Mouse (Mus musculus) brown adipose tissue, adult 24 weeks (tissue): ENCODE data around the gene Nsmce3. TPM values are rescaled to one million over a fixed set of nuclear protein-coding genes. Genes with fewer than 3 reads are reported as not detected.

ENCODE experiments used
- H3K27ac ChIP-seq: fragments of 200-500 bp; replicated peaks from 2 replicates; pipeline ENCODE4 v1.5.1; 2012; ENCODE audit warnings: low read depth, mild to moderate bottlenecking, low read length
- H3K4me1 ChIP-seq: fragments of 200-500 bp; 2 replicates; pipeline ENCODE4 v1.6.1; 2012; ENCODE audit warnings: low read length, mixed read lengths; ENCODE audit not compliant: control insufficient read depth, insufficient read depth, insufficient read length
- H3K4me3 ChIP-seq: fragments of 200-500 bp; 2 replicates; pipeline ENCODE4 v1.5.1; 2012; ENCODE audit warnings: low read depth, mild to moderate bottlenecking, low read length, moderate library complexity; ENCODE audit not compliant: insufficient read depth
- polyA plus RNA-seq: library from polyadenylated mRNA; stranded (reverse); fragments of >200 nt; gene quantifications from 2 replicates; pipeline ENCODE4 v1.2.4, GENCODE M21; 2012; ENCODE audit not compliant: missing spikeins, insufficient read depth, insufficient read length

Gene Nsmce3
- polyA plus RNA-seq, 1 experiment, result 2.9 TPM

DNA sequence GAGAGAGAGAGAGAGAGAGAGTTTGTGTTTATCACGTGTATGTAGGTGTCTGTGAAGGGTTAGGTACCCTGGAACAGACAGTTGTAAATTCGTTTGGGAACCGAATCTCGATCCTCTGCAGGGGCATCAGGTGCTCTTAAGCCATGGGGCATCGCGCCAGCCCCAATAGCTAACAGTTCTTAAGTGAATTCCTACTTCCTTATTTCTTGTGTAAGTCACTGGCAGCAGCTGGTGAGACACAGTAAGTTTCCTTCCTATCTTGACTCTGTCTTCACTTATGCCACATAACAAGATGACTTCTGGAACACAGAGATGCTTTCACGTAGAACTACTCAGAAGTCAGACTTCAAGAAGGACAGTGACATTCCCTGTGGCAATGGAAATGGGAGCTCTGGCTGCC, 8.6 kb upstream of the Nsmce3 start:
- Histone ChIP-seq H3K27ac (no peak overlapping the region), H3K4me3 (no peak overlapping the region), H3K4me1 (no peaks in the 10 kb centered on the region)

DNA sequence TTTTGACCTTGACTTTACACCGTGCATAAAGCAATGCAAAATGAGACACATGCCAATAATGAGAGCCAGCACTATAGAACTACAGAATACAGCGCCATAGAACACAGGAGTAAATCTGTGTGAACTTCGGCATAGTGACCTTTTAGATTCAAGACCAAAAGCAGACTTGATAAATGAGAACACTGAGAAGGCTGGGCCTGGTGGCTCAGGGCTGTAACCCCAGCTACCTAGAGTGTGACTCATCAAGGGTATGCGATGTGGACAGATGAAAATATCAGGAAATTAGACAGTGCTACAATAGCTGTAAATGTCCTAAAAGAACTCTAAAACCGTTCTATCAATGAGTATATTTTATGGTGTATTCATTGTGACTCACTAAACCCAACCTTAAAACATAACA, 7.6 kb upstream of the Nsmce3 start:
- no peak overlapping the region for H3K27ac ChIP-seq
- H3K4me1 ChIP-seq, result no peaks in the 10 kb centered on the region
- H3K4me3 ChIP-seq, result no peak overlapping the region

DNA sequence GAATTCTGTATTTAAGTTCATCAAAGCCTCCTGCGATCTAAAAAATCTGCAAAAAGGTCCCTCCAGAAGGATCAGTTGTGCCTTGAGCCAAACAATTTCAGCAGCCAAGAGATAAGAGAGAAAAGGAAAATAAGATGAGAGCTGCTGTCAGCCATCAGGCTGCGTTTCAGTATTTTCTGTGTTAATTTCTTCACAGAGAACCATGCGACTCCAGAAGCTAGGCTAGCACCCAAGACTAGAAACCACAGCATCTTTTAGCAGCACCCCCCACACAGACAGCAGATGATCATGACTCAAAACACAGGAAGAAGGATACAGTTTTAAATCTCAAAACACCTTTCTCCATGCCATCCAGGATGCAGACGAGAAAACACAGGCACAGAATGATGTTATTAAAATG, 2.1 kb upstream of the Nsmce3 start:
- Histone ChIP-seq H3K27ac (no peak overlapping the region), H3K4me3 (no peak overlapping the region), H3K4me1 (peaks cover 6% of the 10 kb centered on the region)

DNA sequence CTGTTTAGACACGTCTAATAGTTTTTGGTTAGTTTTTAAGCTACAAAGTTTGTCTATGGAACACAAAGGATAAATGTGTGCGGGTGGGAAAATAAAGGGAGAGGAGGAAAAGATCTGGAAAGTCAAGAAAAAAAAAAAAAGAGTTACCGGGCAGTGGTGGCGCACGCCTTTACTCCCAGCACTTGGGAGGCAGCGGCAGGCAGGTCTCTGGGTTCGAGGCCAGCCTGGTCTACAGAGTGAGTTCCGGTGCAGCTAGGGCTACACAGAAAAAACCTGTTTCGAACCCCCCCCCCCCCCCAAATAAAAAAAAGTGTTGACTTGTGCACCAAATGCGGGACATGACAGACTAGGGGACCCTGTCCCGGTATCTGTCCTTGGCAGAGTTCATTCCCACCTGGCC, 469 bp upstream of the Nsmce3 start:
- Histone ChIP-seq H3K4me1 (peaks cover 6% of the 10 kb centered on the region), H3K4me3 (peak overlapping the region; percentile 96), H3K27ac (no peak overlapping the region)

DNA sequence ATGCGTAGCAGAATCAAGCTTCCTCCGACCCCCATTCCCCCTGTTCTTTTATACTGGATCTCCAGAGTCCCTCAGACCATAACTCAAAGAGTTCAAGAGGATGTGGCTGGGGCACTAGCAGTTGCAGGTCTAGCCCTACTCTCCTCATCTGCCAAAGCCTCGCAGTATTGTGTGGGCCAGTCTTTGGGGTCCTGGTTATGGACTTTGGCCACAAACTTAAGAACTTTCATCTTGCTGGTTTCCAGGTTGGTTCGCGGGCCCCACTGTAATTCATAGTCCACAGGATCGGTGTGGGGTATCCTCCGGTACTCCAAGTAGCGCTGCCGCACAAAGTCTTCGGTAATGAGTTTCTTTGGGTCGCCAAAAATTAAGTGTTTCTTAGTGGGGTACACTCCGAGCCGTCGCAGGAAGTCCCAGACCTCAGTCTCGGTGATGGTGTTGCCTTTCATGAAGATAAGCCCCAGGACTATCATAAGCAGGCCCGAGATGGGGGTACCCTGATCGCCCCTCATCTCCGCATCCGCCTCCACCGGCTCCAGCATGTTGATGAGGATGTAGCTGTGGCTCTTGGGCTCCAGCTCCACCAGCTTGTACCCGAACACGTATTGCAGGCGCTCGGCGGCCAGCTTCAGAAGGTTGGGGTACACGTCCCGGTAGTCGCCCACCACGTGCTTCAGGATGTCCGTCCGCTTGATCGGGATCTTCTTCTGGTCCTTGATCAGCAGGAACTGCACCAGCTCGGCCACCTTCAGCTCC, 632 bp downstream of the Nsmce3 start:
- Histone ChIP-seq H3K4me3 (peak overlapping the region; percentile 96), H3K27ac (peak overlapping the region; percentile 71), H3K4me1 (peaks cover 6% of the 10 kb centered on the region)

DNA sequence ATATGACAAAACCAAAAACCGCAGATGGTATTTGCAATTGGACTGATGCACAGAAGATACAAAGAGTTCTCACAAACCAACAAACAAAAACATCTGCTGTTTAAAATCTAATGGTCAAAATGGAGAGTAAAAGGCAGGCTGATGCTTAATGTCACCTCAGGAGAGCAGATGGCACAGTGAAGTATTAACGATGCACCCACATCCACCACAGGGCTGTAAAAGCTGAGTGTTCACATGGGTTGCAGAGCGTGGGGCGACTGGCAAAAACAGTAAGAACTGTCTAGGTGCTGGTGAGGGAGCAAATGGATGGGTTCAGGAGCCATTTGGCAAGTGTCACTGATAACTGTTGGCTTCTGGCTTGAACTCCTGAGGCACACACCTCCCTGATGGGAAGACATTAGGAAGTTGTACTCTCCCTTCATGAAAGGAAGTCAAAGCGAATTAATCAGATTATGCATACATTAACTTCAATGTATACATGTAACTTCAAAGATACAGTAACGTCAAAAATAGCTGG, 3.2 kb downstream of the Nsmce3 start:
- Histone ChIP-seq H3K4me1 (peaks cover 6% of the 10 kb centered on the region), H3K4me3 (no peak overlapping the region), H3K27ac (no peak overlapping the region)

DNA sequence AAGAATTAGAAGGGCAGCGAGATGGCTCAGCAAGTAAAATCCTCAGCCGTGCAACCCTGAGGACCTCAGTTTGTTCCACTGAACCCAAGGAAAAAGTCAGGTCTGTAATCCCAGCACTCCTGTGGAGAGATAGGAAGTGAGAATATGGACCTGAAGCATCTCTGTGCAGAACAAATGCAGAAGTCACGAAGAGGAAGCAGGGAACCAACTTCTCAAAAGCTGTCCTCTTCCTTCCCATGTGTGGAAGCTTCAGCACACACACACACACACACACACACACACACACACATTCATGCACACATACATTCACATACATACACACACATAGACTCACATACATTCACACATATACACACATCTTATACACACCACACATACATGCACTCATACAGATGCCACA, 9.3 kb downstream of the Nsmce3 start:
- Histone ChIP-seq H3K4me3 (no peak overlapping the region), H3K27ac (no peak overlapping the region), H3K4me1 (no peaks in the 10 kb centered on the region)

DNA sequence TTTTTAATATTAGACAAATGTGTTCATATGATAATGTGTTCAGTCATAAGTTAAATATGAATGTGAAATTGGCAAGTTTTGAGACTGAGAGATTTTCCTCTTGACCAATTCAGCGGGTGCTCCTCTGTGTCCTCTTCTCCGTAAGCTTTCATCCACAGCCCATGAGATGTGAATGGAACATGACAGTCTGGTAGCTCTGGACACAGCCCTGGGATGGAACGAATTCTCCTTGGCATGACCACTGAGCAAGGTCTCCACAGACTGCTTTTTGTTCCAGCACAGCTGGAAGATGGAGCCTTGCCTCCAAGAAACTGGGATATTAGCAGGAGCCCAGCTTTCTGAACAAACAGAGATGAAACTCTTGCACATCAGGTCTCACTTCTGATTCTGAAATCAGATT, 9.8 kb downstream of the Nsmce3 start:
- H3K4me1 ChIP-seq, result no peaks in the 10 kb centered on the region
- no peak overlapping the region for H3K4me3 ChIP-seq
- no peak overlapping the region for H3K27ac ChIP-seq

DNA sequence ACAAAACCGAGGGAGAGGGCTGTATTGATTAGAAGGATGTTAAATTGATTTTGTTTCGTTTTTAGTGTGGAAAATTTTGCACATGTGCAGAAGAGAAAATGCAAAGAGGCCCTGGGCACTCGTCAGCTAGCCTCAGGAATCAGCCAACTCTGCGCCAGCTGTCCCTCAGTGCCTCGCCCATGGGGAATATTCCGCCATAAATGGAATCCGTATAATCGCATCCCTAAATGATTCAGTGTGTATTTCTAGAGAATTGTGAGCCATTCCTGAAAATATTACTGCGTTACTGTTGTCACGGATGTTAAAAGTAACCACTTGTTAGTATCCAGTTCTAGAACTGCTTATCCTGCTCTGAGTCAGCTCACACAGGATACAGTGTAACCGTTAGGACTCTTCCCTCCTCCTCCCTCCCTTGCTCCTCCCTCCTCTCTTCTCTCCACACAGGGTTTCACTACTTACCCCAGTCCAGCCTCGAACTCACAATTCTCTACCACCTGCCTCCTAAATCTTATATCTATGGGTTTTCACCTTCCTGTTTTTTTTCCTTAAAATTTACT, 16.2 kb downstream of the Nsmce3 start:
- Histone ChIP-seq H3K4me3 (0 out of 2 replicates have a peak overlapping the region, but pooled peaks have one; percentile 5), H3K4me1 (no peaks in the 10 kb centered on the region), H3K27ac (no peak overlapping the region)

DNA sequence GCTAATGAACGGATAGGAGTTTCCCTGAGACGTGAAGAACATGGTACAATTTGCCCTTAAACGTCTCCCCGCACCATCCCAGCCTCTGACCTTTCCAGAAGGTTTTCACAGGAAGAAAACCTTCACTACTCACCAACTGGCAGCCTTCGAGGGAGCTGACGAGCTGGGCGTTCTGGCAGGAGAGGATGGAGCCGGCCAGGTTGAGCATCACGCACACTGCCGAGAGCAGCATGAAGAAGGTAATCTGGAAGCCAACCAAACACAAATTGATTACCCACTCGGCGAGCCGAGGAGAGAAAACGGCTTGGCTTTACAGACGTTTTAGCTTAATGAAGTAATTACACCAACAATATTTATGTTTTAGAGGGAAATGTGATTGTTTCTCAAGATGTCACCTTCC, 16.8 kb downstream of the Nsmce3 start:
- no peak overlapping the region for H3K4me3 ChIP-seq
- no peaks in the 10 kb centered on the region for H3K4me1 ChIP-seq
- no peak overlapping the region for H3K27ac ChIP-seq

DNA sequence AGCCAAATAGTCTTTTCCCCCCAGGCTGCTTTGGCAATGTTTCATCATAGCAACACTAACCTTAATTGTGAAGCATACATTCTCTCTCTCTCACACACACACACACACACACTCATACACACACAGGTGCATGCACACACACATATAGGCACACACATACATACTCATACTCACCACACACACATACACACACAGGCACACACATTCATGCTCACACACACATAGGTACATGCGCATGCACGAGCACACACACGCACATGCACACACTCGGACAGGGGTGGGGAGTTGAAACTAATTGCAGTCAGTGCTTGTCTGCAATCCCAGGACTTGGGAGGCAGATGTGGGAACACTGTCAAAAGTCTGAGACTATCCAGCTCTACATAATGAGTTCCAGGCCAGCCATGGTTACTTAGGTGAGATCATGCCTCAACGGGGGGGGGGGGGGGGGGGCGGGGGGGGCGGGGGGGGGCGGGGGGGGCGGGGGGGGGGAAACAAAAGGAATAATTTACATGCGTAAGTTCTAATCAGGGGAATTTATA, 17.3 kb downstream of the Nsmce3 start:
- Histone ChIP-seq H3K4me3 (no peak overlapping the region), H3K27ac (no peak overlapping the region)

DNA sequence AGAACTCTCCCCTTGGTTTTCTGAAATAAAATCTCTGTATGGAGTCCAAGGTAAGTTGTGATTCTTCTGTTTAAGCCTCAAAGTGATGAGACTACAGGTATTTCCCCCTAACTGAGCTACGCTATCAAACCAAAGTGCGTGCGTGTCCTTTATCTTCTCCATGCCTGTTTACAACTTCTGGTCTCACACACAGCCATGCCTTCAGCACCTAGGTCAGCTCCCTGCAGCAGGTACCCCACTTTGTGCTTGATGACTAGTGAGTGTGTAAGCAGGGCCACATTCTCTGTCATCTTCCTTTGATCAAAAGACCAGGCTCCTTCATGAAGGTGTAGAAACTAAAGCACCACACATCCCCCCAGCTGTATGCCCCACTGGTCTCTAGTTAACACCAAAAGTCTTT, 22.0 kb downstream of the Nsmce3 start:
- Histone ChIP-seq H3K4me1 (no peaks in the 10 kb centered on the region), H3K4me3 (no peak overlapping the region), H3K27ac (no peak overlapping the region)

More for the DNA sequence above, 17.3 kb downstream of the Nsmce3 start:
- H3K4me1 ChIP-seq, result no peaks in the 10 kb centered on the region

DNA sequence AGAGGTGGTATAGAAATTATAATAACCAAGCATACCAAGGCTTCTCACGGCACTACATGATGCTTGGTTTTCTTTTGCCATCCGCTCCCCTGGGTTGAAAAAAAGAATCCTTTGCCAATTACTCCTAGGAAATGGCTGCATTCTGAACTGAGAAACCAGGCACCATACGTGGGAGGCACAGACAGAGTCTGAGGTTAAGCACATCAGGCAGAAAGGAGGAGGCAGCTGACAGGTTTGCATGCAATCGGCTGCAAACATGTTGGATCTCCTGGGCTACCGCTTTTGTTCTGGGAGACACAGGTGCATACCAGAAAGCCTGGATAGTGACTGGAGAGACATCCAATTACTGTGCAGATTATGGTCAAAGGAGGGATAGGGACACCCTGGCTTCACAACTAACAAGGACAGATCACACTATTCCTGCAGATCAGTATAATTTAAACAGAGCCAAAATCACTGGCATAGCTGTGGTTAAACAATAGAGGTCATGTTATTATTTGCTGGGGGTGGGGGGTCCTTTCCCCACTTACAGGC, 25.4 kb downstream of the Nsmce3 start:
- Histone ChIP-seq H3K27ac (no peak overlapping the region), H3K4me3 (no peak overlapping the region), H3K4me1 (no peaks in the 10 kb centered on the region)

DNA sequence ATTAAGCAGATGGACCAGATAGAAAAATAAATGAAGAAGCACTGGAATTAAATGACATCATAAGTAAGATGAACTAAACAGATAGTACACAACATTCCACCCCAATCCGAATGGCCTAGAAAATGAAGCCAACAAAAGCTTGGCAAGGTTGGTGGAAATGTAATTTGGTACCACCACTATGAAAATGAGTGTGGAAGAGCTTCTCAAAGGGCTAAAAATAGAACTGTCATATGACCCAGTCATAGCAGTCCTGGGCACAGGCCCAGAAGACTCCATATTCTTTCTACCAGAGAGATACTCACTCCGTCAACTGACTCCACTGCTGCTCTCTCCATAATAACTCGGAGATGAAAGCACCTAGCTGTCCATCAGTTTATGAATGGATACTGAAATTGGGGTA, 26.7 kb downstream of the Nsmce3 start:
- Histone ChIP-seq H3K4me1 (no peaks in the 10 kb centered on the region), H3K27ac (no peak overlapping the region), H3K4me3 (no peak overlapping the region)

DNA sequence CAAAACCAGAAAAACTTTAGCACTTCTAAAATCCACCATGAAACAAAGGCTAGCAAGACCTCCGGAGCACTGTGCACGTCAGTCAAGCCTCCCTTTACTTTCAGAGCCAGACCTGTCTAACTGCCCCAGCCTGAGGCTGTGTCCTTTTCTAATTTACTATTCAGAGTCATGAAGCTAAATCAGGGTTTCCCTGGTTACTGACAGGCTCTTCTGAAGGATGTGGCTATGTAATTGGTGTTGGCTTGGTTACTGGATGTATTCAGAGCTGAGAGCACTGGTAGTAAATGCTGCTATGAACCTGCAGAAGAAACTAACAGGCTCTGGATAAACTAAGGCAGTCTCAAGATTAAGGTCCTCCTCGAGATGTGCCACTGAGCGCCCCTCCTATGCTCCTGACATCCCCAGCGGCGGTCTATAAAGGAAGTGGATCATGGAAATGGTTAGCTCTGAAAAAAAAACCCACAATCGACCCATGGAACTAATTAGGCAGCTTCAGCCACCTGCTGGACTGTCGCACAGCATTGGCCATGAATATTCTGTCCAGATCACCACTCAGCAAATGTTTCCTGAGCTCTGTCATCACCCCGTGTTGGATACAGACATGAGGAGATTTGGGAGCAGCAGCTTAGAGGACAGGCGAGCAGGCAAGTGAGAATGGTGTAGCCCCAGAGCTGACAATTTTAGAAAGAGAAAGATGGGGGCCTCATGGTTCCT, 31.7 kb downstream of the Nsmce3 start:
- H3K27ac ChIP-seq, result no peak overlapping the region
- no peaks in the 10 kb centered on the region for H3K4me1 ChIP-seq
- no peak overlapping the region for H3K4me3 ChIP-seq
